25 mouse cellular contexts compared by ENCODE assay signal in genomic region chr16:6310744-6311678, GRCm38 (mm10).
DNase-seq lines count a peak whose midpoint lies in the region; ATAC-seq and TF ChIP-seq lines count a peak whose summit lies in the region.
"Had no signal": no experiment of that assay in that cellular context is flagged by ENCODE, and none has a peak within 500 bp of the region (broad histone marks: within the 10 kb centered on the region; RNA-seq: fewer than 3 reads in every experiment).

No protein-coding gene starts in this region.

- peak; percentile 92 for ATAC-seq in forebrain, embryonic 15.5 days (replicated peaks)
- ATAC-seq in forebrain, embryonic 11.5 days (replicated peaks; ENCODE audit: low FRiP score): no peak
- peak; percentile 91 for ATAC-seq in forebrain, postnatal 0 days
- ATAC-seq in neural tube, embryonic 15.5 days (ENCODE audit: low FRiP score): no peak
- ATAC-seq: intestine, embryonic 15.5 days; liver, postnatal 0 days had no signal

- H3K4me1 ChIP-seq in forebrain, embryonic 15.5 days: peaks cover 14% of the 10 kb centered on the region
- no peaks in the 10 kb centered on the region for H3K4me1 ChIP-seq in forebrain, embryonic 11.5 days (replicated peaks; ENCODE audit: control insufficient read depth, insufficient read depth, low read length)
- H3K4me1 ChIP-seq in forebrain, postnatal 0 days (ENCODE audit: insufficient read depth): 0 out of 2 replicates have a peak, but pooled peaks cover 7% of the 10 kb centered on the region
- peaks cover 3% of the 10 kb centered on the region; the same call in 1 of the 2 replicates for H3K4me1 ChIP-seq in neural tube, embryonic 15.5 days
- H3K4me1 ChIP-seq: embryonic facial prominence, embryonic 10.5 days; hindbrain, embryonic 15.5 days; intestine, embryonic 15.5 days; limb, embryonic 12.5 days; midbrain, embryonic 10.5 days had no signal

- no peaks in the 10 kb centered on the region for H3K36me3 ChIP-seq in forebrain, embryonic 15.5 days
- H3K36me3 ChIP-seq in forebrain, embryonic 11.5 days (ENCODE audit: control insufficient read depth, insufficient read depth, low read length): no peaks in the 10 kb centered on the region
- H3K36me3 ChIP-seq in forebrain, postnatal 0 days (ENCODE audit: insufficient read depth): no peaks in the 10 kb centered on the region
- no peaks in the 10 kb centered on the region for H3K36me3 ChIP-seq in neural tube, embryonic 15.5 days
- H3K36me3 ChIP-seq: embryonic facial prominence, embryonic 10.5 days; hindbrain, embryonic 15.5 days; intestine, embryonic 15.5 days; limb, embryonic 12.5 days; midbrain, embryonic 10.5 days had no signal

- DNase-seq in cerebellum, adult 18-20 months: peak; percentile 21 to 27
- DNase-seq in cerebellum, adult 11 months: no peak
- no peak for DNase-seq in forebrain, embryonic 11.5 days (ENCODE audit: low spot score)
- DNase-seq in brain, adult 2 months (ENCODE audit: low read depth, low spot score): peak; percentile 62
- DNase-seq in forebrain, postnatal 0 days: peak; percentile 85
- DNase-seq in gastrocnemius, postnatal 36 days: no peak
- DNase-seq: adrenal gland, postnatal 25 days; gastrocnemius, postnatal 14 days; heart, adult 2 months; kidney, adult 8-10 months; kidney, postnatal 14 days; liver, postnatal 0 days; lung, postnatal 10 days; right cerebral cortex, postnatal 14 days; thymus, adult 2 months; thymus, postnatal 4 days had no signal

- TF ChIP-seq CTCF in forebrain, postnatal 0 days (IDR thresholded peaks at IDR 0.05; ENCODE audit: low read depth): no peak

- intact Hi-C loops in gastrocnemius, postnatal 36 days (cut with DNase I): no loop called here

- H3K9me3 ChIP-seq in forebrain, embryonic 15.5 days: no peaks in the 10 kb centered on the region
- no peaks in the 10 kb centered on the region for H3K9me3 ChIP-seq in forebrain, embryonic 11.5 days (ENCODE audit: control insufficient read depth, low read length)
- H3K9me3 ChIP-seq in forebrain, postnatal 0 days (ENCODE audit: low read length): no peaks in the 10 kb centered on the region
- H3K9me3 ChIP-seq in neural tube, embryonic 15.5 days (replicated peaks): no peaks in the 10 kb centered on the region
- H3K9me3 ChIP-seq: embryonic facial prominence, embryonic 10.5 days; hindbrain, embryonic 15.5 days; intestine, embryonic 15.5 days; limb, embryonic 12.5 days; midbrain, embryonic 10.5 days had no signal

- no peaks in the 10 kb centered on the region for H3K27me3 ChIP-seq in forebrain, embryonic 15.5 days
- H3K27me3 ChIP-seq in forebrain, embryonic 11.5 days (ENCODE audit: control insufficient read depth, insufficient read depth, low read length): no peaks in the 10 kb centered on the region
- no peaks in the 10 kb centered on the region for H3K27me3 ChIP-seq in forebrain, postnatal 0 days (ENCODE audit: insufficient read depth, low read length)
- no peaks in the 10 kb centered on the region for H3K27me3 ChIP-seq in neural tube, embryonic 15.5 days (replicated peaks)
- H3K27me3 ChIP-seq: hindbrain, embryonic 15.5 days; intestine, embryonic 15.5 days; limb, embryonic 12.5 days had no signal

- WGBS in forebrain, embryonic 15.5 days: 50% methylated on average over 18 of the region's 18 CpGs
- WGBS in forebrain, embryonic 11.5 days: 84% methylated on average over 18 of the region's 18 CpGs
- WGBS in forebrain, postnatal 0 days: 47% methylated on average over 18 of the region's 18 CpGs
- 75% methylated on average over 18 of the region's 18 CpGs for WGBS in neural tube, embryonic 15.5 days

- H3K9ac ChIP-seq in forebrain, embryonic 15.5 days (replicated peaks): no peak overlapping the region
- no peak overlapping the region for H3K9ac ChIP-seq in forebrain, embryonic 11.5 days (ENCODE audit: low read length)
- no peak overlapping the region for H3K9ac ChIP-seq in forebrain, postnatal 0 days
- no peak overlapping the region for H3K9ac ChIP-seq in neural tube, embryonic 15.5 days (replicated peaks)
- H3K9ac ChIP-seq: hindbrain, embryonic 15.5 days; intestine, embryonic 15.5 days; limb, embryonic 12.5 days; liver, postnatal 0 days had no signal

- H3K4me2 ChIP-seq in forebrain, embryonic 15.5 days (replicated peaks): no peak overlapping the region
- H3K4me2 ChIP-seq in forebrain, embryonic 11.5 days (ENCODE audit: low read depth, low read length, severe bottlenecking): no peak overlapping the region
- no peak overlapping the region for H3K4me2 ChIP-seq in forebrain, postnatal 0 days (ENCODE audit: low read depth)
- H3K4me2 ChIP-seq in neural tube, embryonic 15.5 days: no peak overlapping the region
- H3K4me2 ChIP-seq: hindbrain, embryonic 15.5 days; intestine, embryonic 15.5 days; limb, embryonic 12.5 days; liver, embryonic 11.5 days had no signal

- no peak overlapping the region for H3K4me3 ChIP-seq in forebrain, embryonic 15.5 days
- no peak overlapping the region for H3K4me3 ChIP-seq in forebrain, embryonic 11.5 days (ENCODE audit: low read depth, low read length)
- no peak overlapping the region for H3K4me3 ChIP-seq in forebrain, postnatal 0 days (ENCODE audit: low read depth, low read length)
- H3K4me3 ChIP-seq in neural tube, embryonic 15.5 days (replicated peaks): no peak overlapping the region
- H3K4me3 ChIP-seq: embryonic facial prominence, embryonic 10.5 days; heart, adult 2 months; hindbrain, embryonic 15.5 days; intestine, embryonic 15.5 days; limb, embryonic 12.5 days; midbrain, embryonic 10.5 days had no signal

- H3K27ac ChIP-seq in forebrain, embryonic 15.5 days (replicated peaks): peak overlapping the region; percentile 72
- H3K27ac ChIP-seq in forebrain, embryonic 11.5 days (ENCODE audit: low read depth, low read length): no peak overlapping the region
- peak overlapping the region; percentile 75 for H3K27ac ChIP-seq in forebrain, postnatal 0 days (ENCODE audit: low read depth, low read length)
- no peak overlapping the region for H3K27ac ChIP-seq in neural tube, embryonic 15.5 days (replicated peaks)
- H3K27ac ChIP-seq: embryonic facial prominence, embryonic 10.5 days; heart, adult 2 months; hindbrain, embryonic 15.5 days; intestine, embryonic 15.5 days; limb, embryonic 12.5 days; midbrain, embryonic 10.5 days; stomach, postnatal 0 days had no signal

Comparison
In these comparisons a context has a peak if more than half of its experiments do, and no peak if none do; other contexts are left out.
1. DNase-seq: peak in cerebellum, adult 18-20 months (2 of 2), brain, adult 2 months (single experiment) and forebrain, postnatal 0 days (single experiment); none in cerebellum, adult 11 months (single experiment), forebrain, embryonic 11.5 days (single experiment) and gastrocnemius, postnatal 36 days (0 of 2).
2. ATAC-seq: peak in forebrain, embryonic 15.5 days (single experiment) and forebrain, postnatal 0 days (single experiment); none in forebrain, embryonic 11.5 days (single experiment) and neural tube, embryonic 15.5 days (single experiment).
3. H3K27ac ChIP-seq: peak in forebrain, embryonic 15.5 days (single experiment) and forebrain, postnatal 0 days (single experiment); none in forebrain, embryonic 11.5 days (single experiment) and neural tube, embryonic 15.5 days (single experiment).